Mouse (Mus musculus): Measurements from ENCODE around the gene Tnxb.

Tnxb gene

DNA sequence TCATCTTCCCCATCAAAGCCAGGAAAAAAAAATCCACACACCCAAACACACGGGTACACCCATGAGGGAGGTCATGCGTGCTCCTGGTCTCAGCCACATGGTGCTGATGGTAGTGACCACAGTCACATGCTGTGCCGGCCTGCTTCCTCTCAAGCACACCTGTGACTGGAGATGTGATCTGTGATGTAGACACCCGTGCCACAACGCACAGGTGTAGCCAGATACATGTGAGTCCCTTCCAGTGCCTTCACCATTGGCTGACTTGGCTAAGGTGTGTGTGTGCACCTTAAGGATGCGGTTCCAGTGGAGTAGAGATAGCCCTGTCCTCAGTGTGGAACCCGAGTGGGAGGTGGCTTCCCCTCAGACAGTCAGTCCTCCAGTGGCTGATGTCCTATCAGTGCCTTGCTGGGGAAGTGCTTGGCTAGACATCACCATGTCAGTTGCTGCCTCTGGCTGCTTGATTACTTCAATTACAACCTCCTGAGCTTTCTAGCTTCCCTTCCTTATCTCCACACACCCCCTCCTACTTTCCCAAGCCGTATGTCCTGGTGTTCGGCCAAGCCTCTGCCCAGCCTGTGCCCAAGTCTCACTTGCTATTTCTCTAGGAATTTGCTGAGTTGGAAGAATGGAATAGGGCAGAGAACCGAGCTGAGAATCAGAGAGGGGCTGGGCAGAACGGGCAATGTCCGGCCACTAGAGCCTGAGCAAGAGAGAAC, 11.0 kb upstream of the Tnxb start:
- no peak for DNase-seq (ENCODE audit: low spot score in 2 of 2)

- no peak for DNase-seq (ENCODE audit: low spot score in 2 of 2)
Observed at GRCm38 (mm10) chr17:34659897-34660214, 10.5 kb upstream of the Tnxb start.

DNA sequence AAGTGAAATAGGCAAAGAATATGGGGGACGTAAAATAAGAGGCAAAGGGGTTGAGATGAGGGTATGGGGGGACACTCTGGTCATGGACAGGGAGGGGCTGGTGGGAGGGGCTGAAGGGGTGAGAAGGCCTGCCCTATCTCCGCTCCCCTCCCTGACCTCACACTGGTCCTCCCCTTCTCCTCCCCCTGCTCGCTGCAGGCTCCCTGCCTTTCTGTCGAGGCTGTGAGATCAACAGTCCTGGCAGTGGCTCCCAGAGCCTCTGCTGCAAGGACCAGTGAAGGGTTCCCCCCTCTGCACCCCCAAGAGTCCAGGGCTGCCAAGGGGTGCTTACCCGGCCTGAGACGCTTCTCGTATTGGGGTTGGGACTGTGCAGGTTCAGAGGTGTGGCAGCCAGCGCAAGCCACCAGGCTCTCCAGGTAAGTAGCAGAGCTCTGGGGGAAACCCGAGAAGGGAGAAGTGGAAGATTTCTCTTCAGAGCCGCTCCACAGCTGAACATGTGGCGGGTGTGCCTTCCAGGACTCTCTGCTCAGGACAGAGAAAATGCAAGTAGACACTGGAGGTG, 10.0 kb upstream of the Tnxb start:
- DNase-seq (ENCODE audit: low spot score in 2 of 2) = no peak

DNA sequence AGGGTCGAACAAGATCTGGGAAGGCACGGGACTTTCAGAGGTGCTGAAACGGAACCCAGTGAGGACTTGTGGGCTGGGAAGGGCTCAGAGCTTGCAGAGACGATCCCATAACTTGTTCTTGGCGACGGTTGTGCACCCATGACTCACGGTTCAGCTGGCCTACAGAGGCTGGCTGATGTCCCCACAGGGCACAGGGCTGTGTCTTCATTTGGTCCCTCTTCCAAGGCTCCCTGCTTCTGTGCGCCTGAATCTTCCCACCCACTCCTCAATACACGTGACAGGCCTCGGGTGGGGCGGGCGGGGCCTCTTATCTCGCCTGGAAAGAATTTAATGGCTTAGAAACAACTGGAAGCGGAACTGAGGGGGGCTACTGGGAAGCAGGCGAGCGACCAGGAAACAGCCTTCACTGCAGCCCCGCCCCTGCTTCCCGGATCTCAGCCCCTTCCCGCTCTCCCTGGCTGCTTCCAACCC, 9.2 kb upstream of the Tnxb start:
- DNase-seq (ENCODE audit: low spot score in 2 of 2) = no peak

DNA sequence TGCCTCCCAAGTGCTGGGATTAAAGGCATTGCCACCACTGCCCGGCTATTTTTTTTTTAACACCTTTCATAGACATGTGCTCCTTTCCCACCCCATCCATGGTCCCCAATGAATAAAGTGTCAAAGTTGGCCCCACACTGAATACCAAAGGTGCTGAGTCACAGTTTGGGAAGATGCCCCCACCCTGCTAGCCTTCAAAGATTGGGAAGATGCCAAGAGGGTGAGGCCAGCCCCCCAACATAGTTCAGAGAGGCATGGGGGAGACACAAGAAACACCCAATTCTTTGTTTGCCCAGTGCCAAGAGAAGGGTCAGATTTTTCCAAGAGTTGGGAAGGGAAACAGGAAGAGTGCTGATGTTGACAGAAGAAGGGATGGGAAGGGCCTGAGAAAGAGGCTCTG, 7.9 kb upstream of the Tnxb start:
- DNase-seq (ENCODE audit: low spot score in 2 of 2) = no peak

- no peak for DNase-seq (ENCODE audit: low spot score in 2 of 2)
Observed at GRCm38 (mm10) chr17:34662978-34663377, 7.4 kb upstream of the Tnxb start.

GRCm38 (mm10) chr17:34663558-34663957, 6.8 kb upstream of the Tnxb start:
- no peak for DNase-seq (ENCODE audit: low spot score in 2 of 2)

DNA sequence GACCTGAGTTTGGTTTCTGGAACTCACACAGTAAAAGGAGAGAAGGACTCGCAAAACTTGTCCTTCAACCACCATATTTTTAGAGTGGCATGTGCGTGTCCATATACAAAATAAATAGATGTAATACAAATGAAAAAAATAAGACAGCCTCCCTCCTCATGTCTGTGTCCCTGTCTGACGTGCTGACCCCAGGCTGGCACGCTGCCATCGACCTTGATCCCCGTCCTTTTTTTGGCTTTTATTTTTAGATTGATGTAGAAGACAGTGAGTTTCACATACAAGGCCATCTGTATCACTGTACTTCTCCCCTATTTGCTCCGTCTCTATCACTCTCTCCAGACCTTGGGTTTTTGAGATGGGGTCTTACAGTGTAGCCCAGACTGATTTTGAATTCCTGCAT, 5.9 kb upstream of the Tnxb start:
- no peak for DNase-seq (ENCODE audit: low spot score in 2 of 2)

GRCm38 (mm10) chr17:34671151-34672066, 1.1 kb downstream of the Tnxb start:
- no peak for DNase-seq (ENCODE audit: low spot score in 2 of 2)

GRCm38 (mm10) chr17:34672246-34672792, 2.0 kb downstream of the Tnxb start:
- no peak for DNase-seq (ENCODE audit: low spot score in 2 of 2)

DNA sequence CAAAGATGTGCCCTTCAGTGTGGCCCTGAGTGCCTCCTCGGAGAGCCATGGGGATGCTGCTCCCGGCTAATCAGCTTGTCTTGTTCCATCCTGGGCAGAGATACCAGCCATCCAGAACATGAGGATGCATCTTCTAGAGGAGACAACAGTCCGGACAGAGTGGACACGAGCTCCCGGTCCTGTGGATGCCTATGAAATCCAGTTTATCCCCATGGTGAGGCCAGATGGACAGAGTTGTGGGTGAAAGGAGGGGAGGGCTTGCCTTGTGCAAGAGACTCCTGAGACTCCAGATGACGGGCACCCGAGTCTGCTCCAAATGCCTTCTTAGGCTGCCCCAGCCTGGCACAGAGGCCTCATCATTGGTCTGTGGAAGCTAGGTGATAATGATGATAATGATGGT, 2.8 kb downstream of the Tnxb start:
- DNase-seq (ENCODE audit: low spot score in 2 of 2) = no peak

DNA sequence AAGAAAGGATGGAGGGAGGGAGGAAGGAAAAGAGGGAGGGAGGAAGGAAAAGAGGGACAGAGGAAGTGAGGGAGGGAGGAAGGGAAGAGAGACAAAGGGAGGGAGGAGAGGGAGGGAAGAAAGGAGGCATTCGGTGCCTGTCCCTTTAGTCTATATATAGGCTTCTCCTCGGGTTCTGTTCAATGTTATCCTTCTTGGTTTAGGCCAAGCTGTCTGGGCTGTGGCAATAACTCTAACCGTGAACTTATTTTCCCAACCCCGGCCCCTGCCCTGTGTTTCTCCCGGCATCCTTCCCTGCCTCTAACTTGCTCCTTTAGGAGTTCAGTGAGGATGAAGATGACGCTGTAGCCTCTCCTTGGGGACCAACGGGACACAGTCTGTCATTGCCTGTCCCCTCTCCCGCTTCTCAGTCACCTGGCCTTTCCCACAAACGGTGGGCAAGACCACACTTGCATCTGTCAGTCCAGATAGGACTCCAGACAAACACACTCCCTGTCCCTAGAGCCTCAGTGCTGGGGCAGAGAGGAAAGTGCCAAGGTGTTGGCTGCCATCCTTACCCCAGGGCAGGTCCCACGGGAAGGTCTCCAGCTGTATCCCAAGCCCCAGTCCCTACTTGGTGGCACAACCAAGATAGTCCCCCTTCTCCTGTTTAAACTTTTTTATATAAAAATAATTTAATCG, 4.3 kb downstream of the Tnxb start:
- no peak for DNase-seq (ENCODE audit: low spot score in 2 of 2)

DNA sequence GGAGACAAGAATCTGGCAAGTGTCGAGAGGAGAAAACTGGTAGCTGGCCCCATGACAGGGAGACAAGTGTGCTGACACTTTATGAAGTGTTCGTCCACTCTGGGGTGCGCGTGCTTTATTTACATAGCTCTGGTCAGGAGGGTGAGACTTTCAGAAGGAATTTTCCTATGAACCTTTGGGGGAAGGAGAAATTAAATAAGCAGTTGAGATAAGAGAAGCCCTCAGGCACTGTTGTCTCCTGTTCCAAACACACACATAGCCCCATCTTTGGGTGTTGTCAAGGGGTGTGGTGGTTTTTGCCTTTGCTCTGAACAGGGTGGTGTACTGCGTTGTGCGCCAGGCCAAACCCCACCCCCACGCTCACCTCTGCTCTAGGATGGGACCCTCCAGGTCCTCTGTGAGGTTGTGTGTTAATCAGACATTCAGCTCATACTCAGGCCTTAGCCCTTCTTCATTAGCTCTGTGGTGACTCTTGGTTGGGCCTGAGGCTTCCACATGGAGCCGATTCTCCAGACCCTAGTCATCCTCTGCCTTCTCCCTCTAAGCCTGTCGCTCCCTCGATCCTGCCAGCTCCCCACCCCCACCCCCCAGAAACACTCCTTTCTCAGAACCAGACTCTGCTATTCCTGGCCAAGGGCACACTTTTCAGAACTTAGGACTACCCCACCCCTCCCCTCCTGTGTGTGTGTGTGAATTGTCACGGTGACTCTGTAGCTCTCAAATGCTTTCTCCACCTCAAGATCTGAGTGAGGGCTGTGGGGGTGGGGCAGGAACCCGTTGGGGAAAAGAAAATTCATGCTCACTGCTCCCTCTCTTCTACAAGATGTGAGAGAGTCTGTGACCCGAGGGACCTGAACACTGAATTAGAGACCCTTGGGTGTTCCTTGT, 5.1 kb downstream of the Tnxb start:
- DNase-seq (ENCODE audit: low spot score in 2 of 2) = no peak

- DNase-seq (ENCODE audit: low spot score in 2 of 2) = no peak
Observed at GRCm38 (mm10) chr17:34676093-34676460, 5.7 kb downstream of the Tnxb start.

DNA sequence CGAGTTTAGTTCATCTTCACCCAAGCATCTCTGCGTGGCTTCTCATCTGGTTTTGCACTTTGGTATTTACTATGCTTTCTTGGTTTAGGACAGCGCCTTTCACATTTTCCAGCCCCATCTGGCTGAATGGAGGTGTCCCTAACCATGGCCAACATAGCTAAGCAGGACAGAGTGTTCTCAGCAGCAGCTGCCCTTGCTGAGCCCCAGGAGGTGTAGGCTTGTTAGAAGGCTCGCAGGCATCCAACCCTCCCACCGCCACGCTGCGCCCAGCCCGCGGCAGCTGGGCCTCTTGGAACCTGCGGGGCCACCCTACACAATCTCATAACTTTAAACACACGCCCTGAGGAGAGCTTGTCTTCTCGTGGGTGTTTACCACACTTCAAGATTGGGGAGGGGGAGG, 6.3 kb downstream of the Tnxb start:
- DNase-seq (ENCODE audit: low spot score in 2 of 2) = no peak

DNA sequence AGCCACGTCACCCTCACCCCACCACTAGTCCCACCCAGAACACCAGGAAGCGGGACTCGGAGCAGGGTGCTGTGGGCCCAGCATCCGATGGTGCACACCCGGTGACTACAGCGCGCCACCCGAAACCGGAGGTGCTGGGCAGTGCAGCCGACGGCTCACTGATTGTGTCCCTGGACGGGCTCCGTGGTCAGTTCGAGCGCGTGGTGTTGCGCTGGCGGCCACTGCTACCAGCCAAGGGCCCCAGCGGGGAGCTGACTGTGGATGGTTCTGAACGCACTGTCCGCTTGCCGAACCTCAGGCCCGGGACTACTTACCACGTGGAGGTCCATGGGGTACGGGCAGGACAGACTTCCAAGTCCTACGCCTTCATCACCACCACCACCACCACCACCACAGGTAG, 9.9 kb downstream of the Tnxb start:
- no peak for DNase-seq (ENCODE audit: low spot score in 2 of 2)

DNA sequence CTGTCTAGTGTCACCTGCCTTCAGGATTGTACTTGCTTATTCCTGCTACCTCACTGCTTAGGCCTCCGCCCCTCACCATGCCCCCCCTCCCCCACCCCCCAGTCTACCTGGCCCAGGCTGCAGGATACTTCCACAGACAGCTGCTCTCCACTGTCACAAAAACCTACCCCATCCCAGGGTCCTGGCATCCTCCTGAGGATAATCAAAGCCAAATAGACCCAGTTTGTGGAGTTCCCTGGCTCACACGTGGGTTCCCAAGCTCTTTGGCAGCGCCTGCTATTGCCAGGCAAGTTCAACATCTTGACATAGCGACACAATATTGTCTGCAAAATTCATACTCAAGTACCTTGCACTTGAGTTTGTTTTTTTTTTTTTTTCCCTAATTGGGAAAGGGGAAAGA, 10.3 kb downstream of the Tnxb start:
- DNase-seq (ENCODE audit: low spot score in 2 of 2) = no peak

DNA sequence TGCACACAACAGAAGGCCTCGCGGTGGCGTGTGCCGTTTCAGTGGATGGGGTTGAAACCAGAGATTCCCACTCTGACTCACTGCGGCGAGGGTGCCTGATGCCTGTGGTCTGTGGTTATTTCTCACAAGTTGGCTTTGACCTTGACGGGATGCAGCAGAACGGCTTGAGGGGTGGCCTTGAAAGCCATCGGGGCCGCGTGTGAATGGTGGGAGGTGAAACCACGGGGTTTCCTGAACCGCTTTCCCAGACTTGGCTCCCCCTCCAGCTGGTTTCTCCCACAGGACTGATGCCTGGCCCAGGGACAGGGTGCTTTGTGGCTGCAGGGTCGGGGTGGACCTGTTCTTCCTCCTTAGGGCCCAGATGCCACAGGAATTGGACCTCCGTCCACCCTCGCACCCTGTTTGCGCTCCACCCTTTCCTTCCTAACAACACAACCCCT, 10.8 kb downstream of the Tnxb start:
- DNase-seq (ENCODE audit: low spot score in 2 of 2) = peak in 1 of 2 experiments; percentile 60

GRCm38 (mm10) chr17:34681881-34682536, 11.7 kb downstream of the Tnxb start:
- no peak for DNase-seq (ENCODE audit: low spot score in 2 of 2)

DNA sequence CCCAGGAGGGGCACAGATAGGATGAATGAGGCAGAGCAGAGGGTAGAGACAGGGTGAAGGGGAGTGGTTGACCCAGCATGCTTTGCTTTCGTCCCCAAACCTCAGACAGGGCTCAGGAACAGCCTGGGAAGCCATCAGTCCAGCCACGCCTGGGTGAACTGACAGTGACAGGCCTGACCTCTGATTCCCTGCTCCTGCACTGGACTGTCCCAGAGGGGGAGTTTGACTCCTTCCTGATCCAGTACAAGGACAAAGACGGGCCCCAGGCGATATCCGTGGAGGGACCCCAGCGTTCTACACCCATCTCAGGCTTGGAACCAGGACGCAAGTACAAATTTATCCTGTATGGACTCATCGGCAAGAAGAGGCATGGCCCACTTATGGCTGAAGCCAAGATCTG, 12.8 kb downstream of the Tnxb start:
- DNase-seq (ENCODE audit: low spot score in 2 of 2) = no peak
